Comparison of ENCODE assay signal across 18 mouse cellular contexts in the genomic region with DNA sequence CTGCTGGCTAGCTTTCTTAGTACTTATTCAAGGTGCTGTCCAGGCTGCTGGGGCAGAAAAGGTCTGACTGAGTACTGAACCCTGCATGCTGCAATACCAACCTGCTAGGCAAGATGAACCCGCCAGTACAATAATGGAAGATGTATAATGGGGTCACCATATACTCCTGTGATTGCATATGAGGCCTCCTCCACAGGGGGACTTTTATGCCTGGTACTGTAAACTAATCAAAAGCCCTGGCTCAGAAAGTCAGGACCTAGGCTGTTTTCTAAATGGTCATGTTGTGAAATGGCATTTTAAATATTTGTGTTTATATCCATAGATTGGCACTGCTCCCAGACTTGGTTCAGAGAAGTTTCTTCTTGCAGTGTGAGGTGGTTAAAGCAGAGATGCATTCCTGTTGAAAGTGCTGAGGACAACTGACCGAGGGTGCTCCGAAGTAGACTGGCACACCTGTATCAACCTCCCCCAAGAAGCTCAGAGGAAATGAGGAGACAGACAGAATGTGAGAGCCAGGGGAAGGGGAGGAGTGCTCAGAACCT. TPM values are rescaled to one million over a fixed set of nuclear protein-coding genes. Genes with fewer than 3 reads are reported as not detected.
DNase-seq lines count a peak whose midpoint lies in the region; ATAC-seq and TF ChIP-seq lines count a peak whose summit lies in the region.
"Had no signal": no experiment of that assay in that cellular context is flagged by ENCODE, and none has a peak within 500 bp of the region (broad histone marks: within the 10 kb centered on the region; RNA-seq: fewer than 3 reads in every experiment).

No protein-coding gene starts in this region.

- H3K27ac ChIP-seq in kidney, postnatal 0 days, result no peak overlapping the region
- no peak overlapping the region for H3K27ac ChIP-seq in kidney, embryonic 16.5 days (ENCODE audit: low read length)
- H3K27ac ChIP-seq in lung, embryonic 16.5 days (ENCODE audit: low read length), result no peak overlapping the region
- H3K27ac ChIP-seq: embryonic facial prominence, embryonic 12.5 days; forebrain, embryonic 15.5 days; hindbrain, embryonic 13.5 days; hindbrain, postnatal 0 days had no signal

- no peak overlapping the region for H3K4me3 ChIP-seq in kidney, postnatal 0 days (replicated peaks; ENCODE audit: low read depth, low read length)
- no peak overlapping the region for H3K4me3 ChIP-seq in kidney, embryonic 16.5 days (ENCODE audit: low read length)
- no peak overlapping the region for H3K4me3 ChIP-seq in lung, embryonic 16.5 days (ENCODE audit: low read length)
- H3K4me3 ChIP-seq: embryonic facial prominence, embryonic 12.5 days; forebrain, embryonic 15.5 days; hindbrain, embryonic 13.5 days had no signal

- TF ChIP-seq CTCF in kidney, postnatal 0 days (IDR thresholded peaks at IDR 0.05; ENCODE audit: low read depth), result 0 out of 2 replicates have a peak, but pooled peaks have one; percentile 5

- no peak for ATAC-seq in kidney, postnatal 0 days (replicated peaks; ENCODE audit: low FRiP score, low read depth)
- ATAC-seq in kidney, embryonic 16.5 days (ENCODE audit: low FRiP score, low TSS enrichment), result no peak
- peak; percentile 69; the same call in 1 of the 2 replicates for ATAC-seq in lung, embryonic 16.5 days (ENCODE audit: low read depth)
- ATAC-seq: forebrain, embryonic 15.5 days; hindbrain, postnatal 0 days had no signal

- peak; percentile 27 for DNase-seq in heart, adult 11 months
- no peak for DNase-seq in heart, adult 9 months (ENCODE audit: low spot score in 2 of 2)
- DNase-seq in kidney, postnatal 0 days (ENCODE audit: low spot score), result no peak
- no peak for DNase-seq in lung, postnatal 4 days
- DNase-seq in adrenal gland, adult 18-20 months (ENCODE audit: low spot score in 2 of 2), result no peak
- DNase-seq: adrenal gland, postnatal 10 days; cerebellum, adult 11-12 months; cerebellum, adult 9-10 months; cerebellum, postnatal 25 days; gastrocnemius, postnatal 10 days; heart, postnatal 10 days had no signal

- no peaks in the 10 kb centered on the region for H3K36me3 ChIP-seq in kidney, postnatal 0 days (ENCODE audit: insufficient read depth, low read length)
- H3K36me3 ChIP-seq in kidney, embryonic 16.5 days (ENCODE audit: insufficient read depth, low read length), result no peaks in the 10 kb centered on the region
- no peaks in the 10 kb centered on the region for H3K36me3 ChIP-seq in lung, embryonic 16.5 days (ENCODE audit: control insufficient read depth, insufficient read depth, low read length)
- H3K36me3 ChIP-seq: embryonic facial prominence, embryonic 12.5 days; forebrain, embryonic 15.5 days; hindbrain, embryonic 13.5 days had no signal

- H3K4me2 ChIP-seq in kidney, postnatal 0 days (ENCODE audit: low read length), result no peak overlapping the region
- no peak overlapping the region for H3K4me2 ChIP-seq in kidney, embryonic 16.5 days (replicated peaks; ENCODE audit: low read depth, low read length)
- H3K4me2 ChIP-seq in lung, embryonic 16.5 days (ENCODE audit: low read depth, low read length), result no peak overlapping the region
- H3K4me2 ChIP-seq: embryonic facial prominence, embryonic 12.5 days; forebrain, embryonic 15.5 days; hindbrain, embryonic 13.5 days had no signal

- no peak overlapping the region for H3K9ac ChIP-seq in kidney, postnatal 0 days (ENCODE audit: low read depth, low read length)
- no peak overlapping the region for H3K9ac ChIP-seq in kidney, embryonic 16.5 days (replicated peaks; ENCODE audit: low read length)
- no peak overlapping the region for H3K9ac ChIP-seq in lung, embryonic 16.5 days (ENCODE audit: low read length)
- H3K9ac ChIP-seq: embryonic facial prominence, embryonic 12.5 days; forebrain, embryonic 15.5 days; hindbrain, embryonic 13.5 days had no signal

- no peaks in the 10 kb centered on the region for H3K27me3 ChIP-seq in kidney, postnatal 0 days (ENCODE audit: insufficient read depth, low read length)
- H3K27me3 ChIP-seq in kidney, embryonic 16.5 days (ENCODE audit: insufficient read depth, low read length), result no peaks in the 10 kb centered on the region
- H3K27me3 ChIP-seq in lung, embryonic 16.5 days (ENCODE audit: control insufficient read depth, insufficient read depth, low read depth, low read length), result no peaks in the 10 kb centered on the region
- H3K27me3 ChIP-seq: CH12.LX; embryonic facial prominence, embryonic 12.5 days; forebrain, embryonic 15.5 days; hindbrain, embryonic 13.5 days had no signal

- H3K9me3 ChIP-seq in kidney, postnatal 0 days (replicated peaks; ENCODE audit: low read length), result no peaks in the 10 kb centered on the region
- no peaks in the 10 kb centered on the region for H3K9me3 ChIP-seq in kidney, embryonic 16.5 days (ENCODE audit: low read length)
- H3K9me3 ChIP-seq in lung, embryonic 16.5 days (ENCODE audit: control insufficient read depth, low read length), result no peaks in the 10 kb centered on the region
- H3K9me3 ChIP-seq: embryonic facial prominence, embryonic 12.5 days; forebrain, embryonic 15.5 days; hindbrain, embryonic 13.5 days had no signal

- WGBS in kidney, postnatal 0 days, result 89% methylated on average over 3 of the region's 3 CpGs
- WGBS in kidney, embryonic 16.5 days, result 87% methylated on average over 3 of the region's 3 CpGs
- WGBS in lung, embryonic 16.5 days, result 60% methylated on average over 3 of the region's 3 CpGs

- H3K4me1 ChIP-seq in kidney, postnatal 0 days (replicated peaks; ENCODE audit: insufficient read depth, low read length), result no peaks in the 10 kb centered on the region
- no peaks in the 10 kb centered on the region for H3K4me1 ChIP-seq in kidney, embryonic 16.5 days (ENCODE audit: insufficient read depth, low read length)
- no peaks in the 10 kb centered on the region for H3K4me1 ChIP-seq in lung, embryonic 16.5 days (replicated peaks; ENCODE audit: control insufficient read depth, insufficient read depth, low read length)
- H3K4me1 ChIP-seq: embryonic facial prominence, embryonic 12.5 days; forebrain, embryonic 15.5 days; hindbrain, embryonic 13.5 days had no signal

RNA-seq across cellular contexts. Expression of a gene that starts 8.8 kb away (rescaled TPM):
- polyA plus RNA-seq in kidney, postnatal 0 days (2015; fragmentation: Nextera tagmentation; extraction: Ambion mirVana), result 12.8 and 12.9 TPM in 2 replicates
- polyA plus RNA-seq in kidney, embryonic 16.5 days (2015; fragmentation: Nextera tagmentation; extraction: Ambion mirVana), result 18.1 and 20.6 TPM in 2 replicates
- polyA plus RNA-seq in lung, embryonic 16.5 days (2015; fragmentation: Nextera tagmentation; extraction: Ambion mirVana), result 17.6 and 18.3 TPM in 2 replicates
- total RNA-seq in adrenal gland, adult 18-20 months (2021), result 10 to 100 TPM; 50.4 to 61.2 TPM

RNA-seq across cellular contexts. Expression of a gene that starts 42.5 kb away (rescaled TPM):
- 21.6 and 21.7 TPM in 2 replicates for polyA plus RNA-seq in kidney, postnatal 0 days (2015; fragmentation: Nextera tagmentation; extraction: Ambion mirVana)
- polyA plus RNA-seq in kidney, embryonic 16.5 days (2015; fragmentation: Nextera tagmentation; extraction: Ambion mirVana), result 22.4 and 28.1 TPM in 2 replicates
- 7.2 and 7.5 TPM in 2 replicates for polyA plus RNA-seq in lung, embryonic 16.5 days (2015; fragmentation: Nextera tagmentation; extraction: Ambion mirVana)
- total RNA-seq in adrenal gland, adult 18-20 months (2021), result 10 to 100 TPM in 1 of 2 experiments, 1 to 10 TPM in 1; 5.0 to 19.6 TPM
